Mouse (Mus musculus): ENCODE measurements around the gene Baiap2l1. TPM values are rescaled to one million over a fixed set of nuclear protein-coding genes. Genes with fewer than 3 reads are reported as not detected.

Baiap2l1 gene
- polyA plus RNA-seq, 1 experiment from 2014 or later, result 12.7 TPM

DNA sequence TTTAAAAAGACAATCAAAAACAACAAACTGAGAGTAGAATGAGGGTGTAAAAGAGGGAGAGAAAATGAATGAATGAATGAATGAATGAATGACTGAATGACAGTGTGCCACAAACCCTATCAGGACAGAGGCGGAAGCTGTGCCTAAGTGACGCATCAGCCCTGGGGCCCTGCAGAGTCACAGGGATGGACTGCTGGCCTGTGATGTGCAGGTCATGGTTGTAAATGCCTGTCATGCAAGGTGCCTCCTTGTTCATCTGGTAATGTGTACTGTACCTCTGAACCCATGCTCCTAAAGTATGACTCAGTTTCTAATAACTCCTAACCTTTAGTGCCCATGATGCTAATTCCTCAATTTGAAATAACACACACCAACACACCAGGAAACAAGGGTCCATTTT lies 54.8 kb downstream of the Baiap2l1 start:
- WGBS, result 96% methylated on average over 2 of the region's 2 CpGs
- Histone ChIP-seq H3K4me3 (no peak overlapping the region), H3K4me1 (no peaks in the 10 kb centered on the region), H3K36me3 (no peaks in the 10 kb centered on the region), H3K27me3 (no peaks in the 10 kb centered on the region), H3K9me3 (no peaks in the 10 kb centered on the region), H3K9ac (no peak overlapping the region), H3K27ac (no peak overlapping the region), H3K4me2 (no peak overlapping the region)
- no peak for ATAC-seq (ENCODE audit: insufficient number of reproducible peaks, low FRiP score, low TSS enrichment, low read depth)

DNA sequence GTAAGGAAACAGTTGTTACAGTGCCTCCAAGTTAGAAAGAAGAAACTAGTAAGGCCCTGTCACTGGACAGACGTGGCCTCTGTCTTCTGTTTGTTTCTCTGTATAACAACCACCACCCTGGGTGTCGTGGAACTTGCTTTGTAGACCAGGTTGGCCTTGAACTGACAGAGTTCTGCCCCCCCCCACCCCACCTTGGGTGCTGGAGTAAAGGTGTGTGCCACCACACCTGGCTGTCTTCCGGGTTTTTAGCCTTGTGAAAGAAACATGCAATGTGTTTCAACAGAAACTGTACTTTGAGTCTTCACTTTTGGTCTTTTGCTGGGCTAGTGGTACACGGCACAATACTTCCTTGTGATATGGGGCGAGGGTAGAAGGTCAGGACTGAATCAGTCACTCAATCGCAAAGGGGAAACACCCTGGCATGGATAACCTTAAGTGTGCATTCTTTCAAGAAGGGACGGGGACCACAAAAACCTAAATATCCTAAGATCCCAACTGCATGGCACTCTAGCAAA lies 61.8 kb downstream of the Baiap2l1 start:
- Histone ChIP-seq H3K4me2 (no peak overlapping the region), H3K9ac (no peak overlapping the region), H3K4me1 (no peaks in the 10 kb centered on the region; the same call in 1 of the 2 replicates), H3K9me3 (no peaks in the 10 kb centered on the region), H3K27me3 (no peaks in the 10 kb centered on the region), H3K4me3 (no peak overlapping the region), H3K27ac (no peak overlapping the region), H3K36me3 (no peaks in the 10 kb centered on the region)
- ATAC-seq (ENCODE audit: insufficient number of reproducible peaks, low FRiP score, low TSS enrichment, low read depth), result no peak
- 78% methylated on average over 7 of the region's 7 CpGs for WGBS

DNA sequence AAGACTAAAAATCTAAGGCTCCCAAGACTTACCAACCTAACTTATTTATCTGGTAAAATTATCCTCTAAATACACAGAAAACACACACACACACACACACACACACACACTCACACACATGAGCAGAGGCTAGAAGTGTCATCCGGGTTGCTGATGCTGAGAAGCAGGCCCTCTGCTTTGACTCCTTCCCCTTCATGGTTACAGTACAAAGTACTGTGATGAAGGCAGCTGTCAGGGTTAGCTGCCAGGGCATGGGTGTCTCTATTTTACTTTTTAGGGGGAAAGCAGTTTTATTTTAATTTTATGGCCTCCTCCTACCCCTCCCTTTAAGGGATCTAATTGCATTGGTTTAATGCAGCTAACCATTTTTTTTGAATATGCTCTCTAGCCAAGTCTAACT lies 62.6 kb downstream of the Baiap2l1 start:
- H3K27ac ChIP-seq, result no peak overlapping the region
- no peak for ATAC-seq (ENCODE audit: insufficient number of reproducible peaks, low FRiP score, low TSS enrichment, low read depth)
- H3K9me3 ChIP-seq, result no peaks in the 10 kb centered on the region
- no peak overlapping the region for H3K4me2 ChIP-seq
- no peak overlapping the region for H3K4me3 ChIP-seq
- H3K36me3 ChIP-seq, result no peaks in the 10 kb centered on the region
- H3K4me1 ChIP-seq, result peaks cover 3% of the 10 kb centered on the region; the same call in 1 of the 2 replicates
- no peaks in the 10 kb centered on the region for H3K27me3 ChIP-seq
- WGBS, result 83% methylated on average over 1 of the region's 1 CpGs
- H3K9ac ChIP-seq, result no peak overlapping the region

- H3K27me3 ChIP-seq, result no peaks in the 10 kb centered on the region
- no peak overlapping the region for H3K4me2 ChIP-seq
- no peak overlapping the region for H3K4me3 ChIP-seq
- ATAC-seq (ENCODE audit: insufficient number of reproducible peaks, low FRiP score, low TSS enrichment, low read depth), result no peak
- no peaks in the 10 kb centered on the region for H3K36me3 ChIP-seq
- peaks cover 3% of the 10 kb centered on the region; the same call in 1 of the 2 replicates for H3K4me1 ChIP-seq
- no peak overlapping the region for H3K9ac ChIP-seq
- H3K27ac ChIP-seq, result no peak overlapping the region
- H3K9me3 ChIP-seq, result no peaks in the 10 kb centered on the region
- WGBS, result 47% methylated on average over 7 of the region's 7 CpGs
These were observed 63.0 kb downstream of the Baiap2l1 start for GRCm38 (mm10) chr5:144294908-144295307.

DNA sequence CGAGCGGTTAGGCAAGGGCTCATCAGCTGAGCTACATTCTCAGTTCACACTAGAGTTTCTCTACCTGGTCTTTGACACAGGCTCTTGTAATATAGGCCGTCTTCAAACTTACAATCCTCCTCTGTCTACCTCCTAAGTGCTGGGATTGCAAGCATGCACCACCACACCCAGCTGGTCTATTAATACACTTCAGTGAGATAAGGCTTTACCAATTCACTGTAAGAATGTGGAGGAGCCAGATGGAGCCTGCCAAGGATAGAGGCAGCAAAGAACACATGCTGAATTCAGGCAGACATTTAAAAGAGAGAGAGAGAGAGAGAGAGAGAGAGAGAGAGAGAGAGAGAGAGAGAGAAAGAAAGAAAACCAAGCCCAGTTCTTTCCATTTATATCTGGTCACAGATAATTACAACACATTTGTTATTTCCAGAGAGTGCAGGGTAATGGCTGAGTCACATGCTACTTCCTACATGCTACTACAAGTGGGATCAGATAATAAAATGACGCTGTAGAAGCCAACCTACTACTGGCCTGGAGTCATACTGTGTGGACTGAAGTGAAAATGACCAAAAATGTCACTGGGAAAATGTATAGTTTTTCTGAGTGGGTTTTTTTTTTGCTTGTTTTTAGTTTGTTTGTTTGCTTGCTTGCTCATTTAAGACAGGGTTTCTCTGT lies 68.0 kb downstream of the Baiap2l1 start:
- ATAC-seq (ENCODE audit: insufficient number of reproducible peaks, low FRiP score, low TSS enrichment, low read depth), result no peak
- Histone ChIP-seq H3K4me1 (0 out of 2 replicates have a peak, but pooled peaks cover 3% of the 10 kb centered on the region), H3K36me3 (no peaks in the 10 kb centered on the region), H3K27me3 (no peaks in the 10 kb centered on the region), H3K27ac (peak overlapping the region; percentile 47; the same call in 1 of the 2 replicates), H3K4me2 (no peak overlapping the region), H3K4me3 (no peak overlapping the region), H3K9ac (no peak overlapping the region), H3K9me3 (no peaks in the 10 kb centered on the region)
- WGBS, result 76% methylated on average over 4 of the region's 4 CpGs

DNA sequence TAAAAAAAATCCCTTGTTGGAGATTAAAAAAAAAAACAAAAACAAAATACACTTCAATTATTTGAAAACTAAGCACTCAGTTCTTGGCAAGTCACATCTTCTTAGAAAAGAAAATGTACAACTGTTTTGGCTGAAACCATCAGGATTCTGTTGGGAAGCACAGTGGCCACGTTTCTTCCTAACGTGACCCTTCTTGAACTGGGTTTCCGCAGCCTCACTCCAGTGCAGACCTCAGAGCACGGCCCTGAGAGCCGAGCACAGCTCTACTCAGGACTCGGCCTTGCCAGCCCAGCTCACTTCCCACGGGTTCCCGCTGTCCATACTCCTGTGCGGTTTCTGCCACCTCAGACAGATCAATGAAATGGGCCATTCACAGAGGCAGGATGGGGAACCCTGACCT lies 69.5 kb downstream of the Baiap2l1 start:
- H3K27me3 ChIP-seq, result no peaks in the 10 kb centered on the region
- 0 out of 2 replicates have a peak, but pooled peaks cover 3% of the 10 kb centered on the region for H3K4me1 ChIP-seq
- 0 out of 2 replicates have a peak, but pooled peaks cover 3% of the 10 kb centered on the region for H3K36me3 ChIP-seq
- ATAC-seq (ENCODE audit: insufficient number of reproducible peaks, low FRiP score, low TSS enrichment, low read depth), result no peak
- H3K27ac ChIP-seq, result no peak overlapping the region; the same call in 1 of the 2 replicates
- 84% methylated on average over 9 of the region's 9 CpGs for WGBS
- H3K9me3 ChIP-seq, result no peaks in the 10 kb centered on the region
- H3K9ac ChIP-seq, result no peak overlapping the region
- H3K4me2 ChIP-seq, result no peak overlapping the region
- H3K4me3 ChIP-seq, result no peak overlapping the region

DNA sequence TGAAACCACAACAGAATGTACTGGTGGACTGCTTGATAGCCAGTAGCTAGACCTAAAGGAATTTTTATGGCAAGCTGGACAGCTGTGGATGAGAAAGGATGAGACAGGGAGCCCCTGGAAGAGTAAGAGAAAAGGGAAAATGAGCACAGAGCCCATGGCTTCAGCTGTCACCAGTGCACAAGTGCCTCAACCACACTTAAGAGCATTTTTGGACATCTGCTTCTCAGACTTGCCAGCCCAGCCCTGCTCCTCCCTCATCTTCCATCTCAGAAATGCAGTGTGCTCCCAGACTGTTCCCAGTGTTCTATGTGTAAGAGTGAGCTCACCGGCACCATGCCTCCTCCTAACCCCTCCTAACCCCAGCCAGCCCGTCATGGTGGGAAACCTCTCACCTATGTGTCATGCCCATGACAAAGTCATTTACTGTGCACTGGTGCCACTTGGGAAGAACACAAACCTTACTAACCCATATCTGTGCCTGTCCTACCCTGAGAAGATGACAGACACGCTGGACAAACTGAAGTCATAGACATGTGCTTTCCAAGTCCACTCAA lies 70.6 kb downstream of the Baiap2l1 start:
- Histone ChIP-seq H3K4me1 (0 out of 2 replicates have a peak, but pooled peaks cover 3% of the 10 kb centered on the region), H3K27ac (peak overlapping the region; percentile 22; the same call in 1 of the 2 replicates), H3K4me3 (no peak overlapping the region), H3K27me3 (no peaks in the 10 kb centered on the region), H3K9me3 (no peaks in the 10 kb centered on the region), H3K9ac (no peak overlapping the region), H3K4me2 (no peak overlapping the region), H3K36me3 (peaks cover 9% of the 10 kb centered on the region; the same call in 1 of the 2 replicates)
- ATAC-seq (ENCODE audit: insufficient number of reproducible peaks, low FRiP score, low TSS enrichment, low read depth), result peak; percentile 37
- WGBS, result 67% methylated on average over 3 of the region's 3 CpGs

DNA sequence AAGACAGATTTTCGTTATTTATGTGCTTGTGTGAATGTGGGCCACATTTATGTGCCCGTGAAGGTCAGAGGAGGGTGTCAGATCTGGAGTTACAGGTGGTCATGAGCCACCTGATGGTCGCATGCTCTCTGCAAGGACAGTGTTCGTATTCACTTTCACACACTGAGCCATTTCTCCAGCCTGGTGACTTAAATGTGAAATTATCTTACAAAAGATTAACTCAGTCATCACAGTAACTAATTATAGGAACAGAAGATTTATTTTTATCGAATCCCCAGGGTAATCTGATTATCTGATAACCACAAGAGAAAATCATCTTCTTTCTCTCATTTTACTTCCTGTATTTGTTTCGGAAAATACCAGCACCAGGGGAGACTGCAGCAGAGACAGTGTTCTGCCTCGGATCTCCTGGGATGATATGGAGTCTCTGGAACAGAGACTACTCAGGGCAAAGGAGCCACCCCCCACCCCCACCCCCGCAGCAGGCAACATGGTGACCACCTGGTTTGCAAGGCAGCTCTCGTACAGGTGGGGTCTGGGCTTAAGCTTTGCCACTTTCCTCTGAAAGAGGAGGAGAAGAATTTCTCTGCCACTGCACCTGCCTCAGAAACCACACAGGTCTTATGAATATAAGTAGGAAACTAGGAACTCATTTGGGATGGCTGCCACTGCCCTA lies 71.2 kb downstream of the Baiap2l1 start:
- peaks cover 15% of the 10 kb centered on the region; the same call in 1 of the 2 replicates for H3K36me3 ChIP-seq
- no peak overlapping the region for H3K4me3 ChIP-seq
- 0 out of 2 replicates have a peak, but pooled peaks cover 3% of the 10 kb centered on the region for H3K4me1 ChIP-seq
- no peak overlapping the region for H3K4me2 ChIP-seq
- H3K9ac ChIP-seq, result no peak overlapping the region
- H3K27me3 ChIP-seq, result no peaks in the 10 kb centered on the region
- 67% methylated on average over 9 of the region's 9 CpGs for WGBS
- H3K9me3 ChIP-seq, result no peaks in the 10 kb centered on the region
- peak overlapping the region; percentile 22; the same call in 1 of the 2 replicates for H3K27ac ChIP-seq
- ATAC-seq (ENCODE audit: insufficient number of reproducible peaks, low FRiP score, low TSS enrichment, low read depth), result no peak

DNA sequence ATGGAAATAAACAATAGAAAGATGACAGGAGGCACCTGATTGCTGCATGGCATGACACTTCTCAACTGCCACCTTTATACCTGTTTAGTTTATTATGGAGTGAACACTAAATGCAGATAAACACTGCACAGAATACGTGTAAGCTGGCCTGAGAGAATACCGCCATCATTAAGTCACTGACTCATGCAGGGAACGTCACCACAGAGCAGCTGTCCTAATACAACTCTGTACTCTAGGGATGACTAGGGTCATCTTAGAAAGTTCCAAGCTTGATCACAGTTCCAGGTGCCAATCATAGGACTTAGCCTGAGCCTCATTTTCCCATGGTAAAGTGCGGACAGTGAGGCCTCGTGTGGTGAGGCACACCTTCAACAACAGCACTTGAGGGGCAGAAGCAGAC lies 73.3 kb downstream of the Baiap2l1 start:
- Histone ChIP-seq H3K27ac (no peak overlapping the region), H3K27me3 (no peaks in the 10 kb centered on the region), H3K9ac (no peak overlapping the region), H3K4me2 (no peak overlapping the region), H3K4me3 (no peak overlapping the region), H3K36me3 (peaks cover 23% of the 10 kb centered on the region; the same call in 1 of the 2 replicates), H3K9me3 (no peaks in the 10 kb centered on the region), H3K4me1 (no peaks in the 10 kb centered on the region)
- no peak for ATAC-seq (ENCODE audit: insufficient number of reproducible peaks, low FRiP score, low TSS enrichment, low read depth)
- WGBS, result 79% methylated on average over 5 of the region's 5 CpGs

- no peak overlapping the region for H3K4me3 ChIP-seq
- ATAC-seq (ENCODE audit: insufficient number of reproducible peaks, low FRiP score, low TSS enrichment, low read depth), result no peak
- no peak overlapping the region for H3K4me2 ChIP-seq
- H3K9me3 ChIP-seq, result no peaks in the 10 kb centered on the region
- H3K27me3 ChIP-seq, result no peaks in the 10 kb centered on the region
- no peak overlapping the region for H3K9ac ChIP-seq
- WGBS, result 59% methylated on average over 8 of the region's 8 CpGs
- H3K36me3 ChIP-seq, result peaks cover 30% of the 10 kb centered on the region
- no peaks in the 10 kb centered on the region for H3K4me1 ChIP-seq
- H3K27ac ChIP-seq, result no peak overlapping the region
These were observed 74.3 kb downstream of the Baiap2l1 start for GRCm38 (mm10) chr5:144283551-144284031.

GRCm38 (mm10) chr5:144282470-144283260 lies 75.2 kb downstream of the Baiap2l1 start:
- Histone ChIP-seq H3K4me1 (no peaks in the 10 kb centered on the region), H3K36me3 (peaks cover 37% of the 10 kb centered on the region), H3K9me3 (no peaks in the 10 kb centered on the region), H3K4me3 (no peak overlapping the region), H3K4me2 (no peak overlapping the region), H3K9ac (no peak overlapping the region), H3K27me3 (no peaks in the 10 kb centered on the region), H3K27ac (no peak overlapping the region)
- ATAC-seq (ENCODE audit: insufficient number of reproducible peaks, low FRiP score, low TSS enrichment, low read depth), result no peak
- WGBS, result 75% methylated on average over 11 of the region's 11 CpGs
